Comparison of ENCODE assay signal across 12 mouse cellular contexts in the genomic region with DNA sequence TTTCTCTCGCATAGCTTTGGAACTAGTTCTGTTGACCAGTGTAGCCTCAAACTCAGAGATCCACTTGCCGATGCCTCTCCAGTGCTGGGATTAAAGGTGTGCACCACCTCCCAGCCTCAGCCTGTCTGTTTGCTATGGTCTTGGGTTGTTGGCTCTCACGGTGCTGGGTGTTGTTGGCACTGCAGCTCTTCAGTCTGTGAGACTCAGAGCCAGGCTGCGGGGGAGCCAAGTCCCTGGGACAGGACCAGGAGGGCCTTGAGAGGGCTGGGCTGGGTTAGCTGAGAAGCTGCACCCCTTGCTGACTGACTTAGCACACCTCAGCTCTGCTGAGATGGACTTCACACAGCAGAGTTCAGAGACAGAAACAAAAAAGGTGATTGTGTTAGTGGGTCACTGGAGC.
DNase-seq lines count a peak whose midpoint lies in the region; ATAC-seq lines count a peak whose summit lies in the region.
"Had no signal": no experiment of that assay in that cellular context is flagged by ENCODE, and none has a peak within 500 bp of the region (broad histone marks: within the 10 kb centered on the region; RNA-seq: fewer than 3 reads in every experiment).

No protein-coding gene starts in this region.

- no peaks in the 10 kb centered on the region for H3K27me3 ChIP-seq in forebrain, embryonic 12.5 days
- H3K27me3 ChIP-seq in forebrain, embryonic 14.5 days (replicated peaks; ENCODE audit: control insufficient read depth, insufficient read depth, low read length), result no peaks in the 10 kb centered on the region
- H3K27me3 ChIP-seq in hindbrain, embryonic 13.5 days, result no peaks in the 10 kb centered on the region
- no peaks in the 10 kb centered on the region for H3K27me3 ChIP-seq in hindbrain, embryonic 12.5 days
- H3K27me3 ChIP-seq: embryonic facial prominence, embryonic 12.5 days; neural tube, embryonic 12.5 days had no signal

- no peak overlapping the region for H3K27ac ChIP-seq in forebrain, embryonic 12.5 days
- no peak overlapping the region for H3K27ac ChIP-seq in forebrain, embryonic 14.5 days (ENCODE audit: low read depth, low read length)
- peak overlapping the region; percentile 40; the same call in 1 of the 2 replicates for H3K27ac ChIP-seq in hindbrain, embryonic 13.5 days
- H3K27ac ChIP-seq in hindbrain, embryonic 12.5 days, result no peak overlapping the region
- H3K27ac ChIP-seq: embryonic facial prominence, embryonic 12.5 days; neural tube, embryonic 12.5 days had no signal

- H3K36me3 ChIP-seq in forebrain, embryonic 12.5 days (replicated peaks), result no peaks in the 10 kb centered on the region
- no peaks in the 10 kb centered on the region for H3K36me3 ChIP-seq in forebrain, embryonic 14.5 days (ENCODE audit: control insufficient read depth, insufficient read depth, low read length)
- no peaks in the 10 kb centered on the region for H3K36me3 ChIP-seq in hindbrain, embryonic 13.5 days
- no peaks in the 10 kb centered on the region for H3K36me3 ChIP-seq in hindbrain, embryonic 12.5 days
- H3K36me3 ChIP-seq: embryonic facial prominence, embryonic 12.5 days; neural tube, embryonic 12.5 days had no signal

- H3K9ac ChIP-seq in forebrain, embryonic 12.5 days, result peak overlapping the region; percentile 17; the same call in 1 of the 2 replicates
- H3K9ac ChIP-seq in forebrain, embryonic 14.5 days (ENCODE audit: low read length), result no peak overlapping the region
- 0 out of 2 replicates have a peak overlapping the region, but pooled peaks have one; percentile 29 for H3K9ac ChIP-seq in hindbrain, embryonic 13.5 days
- no peak overlapping the region for H3K9ac ChIP-seq in hindbrain, embryonic 12.5 days
- H3K9ac ChIP-seq: embryonic facial prominence, embryonic 12.5 days; neural tube, embryonic 12.5 days had no signal

- H3K4me3 ChIP-seq in forebrain, embryonic 12.5 days (replicated peaks), result no peak overlapping the region
- no peak overlapping the region for H3K4me3 ChIP-seq in forebrain, embryonic 14.5 days (ENCODE audit: low read depth, low read length)
- no peak overlapping the region for H3K4me3 ChIP-seq in hindbrain, embryonic 13.5 days
- no peak overlapping the region for H3K4me3 ChIP-seq in hindbrain, embryonic 12.5 days
- H3K4me3 ChIP-seq: embryonic facial prominence, embryonic 12.5 days; neural tube, embryonic 12.5 days had no signal

- H3K9me3 ChIP-seq in forebrain, embryonic 12.5 days, result no peaks in the 10 kb centered on the region
- H3K9me3 ChIP-seq in forebrain, embryonic 14.5 days (replicated peaks; ENCODE audit: control insufficient read depth, low read length), result no peaks in the 10 kb centered on the region
- H3K9me3 ChIP-seq in hindbrain, embryonic 13.5 days, result no peaks in the 10 kb centered on the region
- no peaks in the 10 kb centered on the region for H3K9me3 ChIP-seq in hindbrain, embryonic 12.5 days (replicated peaks)
- H3K9me3 ChIP-seq: embryonic facial prominence, embryonic 12.5 days; neural tube, embryonic 12.5 days had no signal

- DNase-seq in forebrain, embryonic 14.5 days (ENCODE audit: low spot score), result no peak
- DNase-seq in NIH3T3 (ENCODE audit: low read depth), result peak; percentile 27
- peak; percentile 62 for DNase-seq in fibroblast of lung, adult 2 months (ENCODE audit: low read depth)
- DNase-seq in ovary, postnatal 14 days (ENCODE audit: low spot score), result no peak
- DNase-seq: gastrocnemius, postnatal 25 days; left cerebral cortex, postnatal 4 days had no signal

- no peak for ATAC-seq in forebrain, embryonic 12.5 days (ENCODE audit: low FRiP score)
- ATAC-seq in forebrain, embryonic 14.5 days, result no peak
- ATAC-seq in hindbrain, embryonic 13.5 days (ENCODE audit: low FRiP score), result no peak
- no peak for ATAC-seq in hindbrain, embryonic 12.5 days (ENCODE audit: low FRiP score)
- ATAC-seq: intestine, embryonic 16.5 days had no signal

- H3K4me2 ChIP-seq in forebrain, embryonic 12.5 days, result no peak overlapping the region
- no peak overlapping the region for H3K4me2 ChIP-seq in forebrain, embryonic 14.5 days (ENCODE audit: low read length)
- H3K4me2 ChIP-seq in hindbrain, embryonic 13.5 days, result no peak overlapping the region
- no peak overlapping the region for H3K4me2 ChIP-seq in hindbrain, embryonic 12.5 days (replicated peaks)
- H3K4me2 ChIP-seq: embryonic facial prominence, embryonic 12.5 days; neural tube, embryonic 12.5 days had no signal

- WGBS in forebrain, embryonic 12.5 days, result 90% methylated on average over 4 of the region's 4 CpGs
- WGBS in forebrain, embryonic 14.5 days, result 78% methylated on average over 4 of the region's 4 CpGs
- 84% methylated on average over 4 of the region's 4 CpGs for WGBS in hindbrain, embryonic 13.5 days
- 89% methylated on average over 4 of the region's 4 CpGs for WGBS in hindbrain, embryonic 12.5 days

- H3K4me1 ChIP-seq in forebrain, embryonic 12.5 days, result peaks cover 94% of the 10 kb centered on the region
- peaks cover 49% of the 10 kb centered on the region for H3K4me1 ChIP-seq in forebrain, embryonic 14.5 days (ENCODE audit: control insufficient read depth, insufficient read depth, low read length)
- peaks cover 96% of the 10 kb centered on the region for H3K4me1 ChIP-seq in hindbrain, embryonic 13.5 days (replicated peaks)
- peaks cover 89% of the 10 kb centered on the region for H3K4me1 ChIP-seq in hindbrain, embryonic 12.5 days

Comparison
In these comparisons a context has a peak if more than half of its experiments do, and no peak if none do; other contexts are left out.
1. H3K9ac ChIP-seq: peak in forebrain, embryonic 12.5 days (single experiment) and hindbrain, embryonic 13.5 days (single experiment); none in forebrain, embryonic 14.5 days (single experiment) and hindbrain, embryonic 12.5 days (single experiment).
2. DNase-seq: peak in NIH3T3 (single experiment) and fibroblast of lung, adult 2 months (single experiment); none in forebrain, embryonic 14.5 days (single experiment) and ovary, postnatal 14 days (single experiment).